Mouse (Mus musculus) embryonic fibroblast, embryonic 13.5 days (primary cell): ENCODE results near the gene Hcst.

ENCODE experiments used
- CTCF ChIP-seq: IDR thresholded peaks from 2 replicates; pipeline ENCODE4 v1.5.1; 2011; ENCODE audit warnings: mild to moderate bottlenecking, control low read depth, low read length, moderate library complexity, borderline replicate concordance; ENCODE audit not compliant: insufficient read depth
- POLR2A ChIP-seq: IDR thresholded peaks from 2 replicates; pipeline ENCODE4 v1.6.1; 2011; ENCODE audit warnings: low read depth, mild to moderate bottlenecking, control low read depth, low read length, moderate library complexity

DNA sequence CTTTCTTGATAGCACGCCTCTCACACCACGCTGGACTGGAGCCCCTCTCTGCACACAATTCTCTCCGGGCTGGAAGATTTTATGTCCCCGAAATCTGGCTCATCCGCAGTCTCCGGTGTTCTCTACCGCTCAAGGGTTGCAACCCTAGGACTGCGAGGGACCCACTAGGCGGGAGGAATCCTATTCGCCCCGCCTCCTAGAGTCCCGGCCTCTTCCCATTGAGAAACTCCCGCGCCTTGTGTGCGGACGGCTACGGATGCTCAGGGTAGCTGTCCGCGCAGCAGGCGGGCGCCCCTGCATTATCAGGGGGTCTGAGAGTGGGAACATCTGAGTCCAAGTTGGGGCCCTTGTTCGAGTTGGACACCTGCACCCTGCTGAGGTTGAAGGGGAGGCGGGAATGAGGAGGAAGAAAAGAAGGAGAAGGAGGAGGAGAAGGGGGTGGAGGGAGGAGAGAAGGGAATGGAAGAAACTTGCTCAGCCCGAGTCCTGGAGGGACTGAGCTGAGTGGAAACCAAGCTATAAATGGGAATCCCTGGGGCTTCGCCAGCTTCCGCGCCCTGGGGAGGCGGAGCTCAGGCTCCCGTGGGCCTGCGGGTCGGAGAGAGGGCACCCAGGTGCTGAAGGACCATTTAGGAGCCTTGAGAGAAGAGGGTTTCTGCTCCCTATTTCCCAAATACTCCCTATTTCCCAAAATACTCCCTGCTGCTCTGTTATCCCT is 37.4 kb upstream of the Hcst start:
- TF ChIP-seq CTCF (no peak), POLR2A (no peak)
